Mouse (Mus musculus) CH12.LX (cell line): ENCODE data around the gene Bpnt1. TPM values are rescaled to one million over a fixed set of nuclear protein-coding genes. Genes with fewer than 3 reads are reported as not detected.
A peak's percentile ranks its signal among the peaks of the same experiment; 100 is the strongest.

Experiments used
- DNase-seq: peaks from one replicate; pipeline ENCODE4 v3.0.0-alpha.2; 2013; ENCODE audit errors: extremely low read depth
- H3K27ac ChIP-seq: 2 replicates; pipeline ENCODE4 v1.5.1; 2012; ENCODE audit warnings: low read depth, mild to moderate bottlenecking, control low read depth, moderate library complexity; ENCODE audit not compliant: insufficient read depth
- H3K27me3 ChIP-seq: replicated peaks from 2 replicates; pipeline ENCODE3; 2012; ENCODE audit warnings: inconsistent platforms
- H3K36me3 ChIP-seq, 2 experiments: replicated peaks in 1 of 2; 2 replicates each; pipeline versions ENCODE3 to v1.6.1; 2012; ENCODE audit warnings: inconsistent platforms in 1 of 2, low read length in 1 of 2, mild to moderate bottlenecking in 1 of 2, mixed read lengths in 1 of 2, moderate library complexity in 1 of 2; ENCODE audit not compliant: control insufficient read depth in 1 of 2, insufficient read depth in 1 of 2
- H3K4me1 ChIP-seq, 2 experiments: 2 replicates each; pipeline ENCODE4 v1.6.1; 2012; ENCODE audit warnings: inconsistent platforms in 1 of 2, moderate library complexity in 1 of 2; ENCODE audit not compliant: insufficient read depth in 2 of 2, control insufficient read depth in 1 of 2
- H3K4me2 ChIP-seq: 2 replicates; pipeline ENCODE4 v1.6.1; 2012; ENCODE audit warnings: low read depth, mild to moderate bottlenecking, control low read depth; ENCODE audit not compliant: poor library complexity, insufficient read depth, severe bottlenecking
- H3K4me3 ChIP-seq, 3 experiments: fragments of 150-350 bp in 1 of 3; sonication (generic) in 1 of 3; replicated peaks in 1 of 3; 2 replicates each; pipeline versions ENCODE3 to v1.5.1; 2011 to 2012; ENCODE audit warnings: low read depth in 2 of 3, low read length in 2 of 3, mild to moderate bottlenecking in 2 of 3, moderate library complexity in 2 of 3, control low read depth in 1 of 3, improper control_type of control experiment in 1 of 3, inconsistent platforms in 1 of 3, mixed read lengths in 1 of 3; ENCODE audit not compliant: poor library complexity in 1 of 3
- H3K79me2 ChIP-seq: replicated peaks from 2 replicates; pipeline ENCODE4 v1.6.1; 2012; ENCODE audit warnings: mild to moderate bottlenecking, moderate library complexity; ENCODE audit not compliant: control insufficient read depth, poor library complexity, insufficient read depth, severe bottlenecking; ENCODE audit errors: extremely low read depth
- H3K9ac ChIP-seq: 2 replicates; pipeline ENCODE4 v1.6.1; 2012; ENCODE audit warnings: low read depth, mild to moderate bottlenecking, control low read depth, moderate library complexity; ENCODE audit not compliant: insufficient read depth
- H3K9me3 ChIP-seq: replicated peaks from 2 replicates; pipeline ENCODE3; 2012; ENCODE audit warnings: low read length, inconsistent platforms, mixed read lengths
- BHLHE40 ChIP-seq: IDR thresholded peaks from 2 replicates; pipeline ENCODE4 v1.6.1; 2011; ENCODE audit warnings: mild to moderate bottlenecking, low read depth, low read length, improper control_type of control experiment
- CHD2 ChIP-seq: IDR thresholded peaks from 2 replicates; pipeline ENCODE4 v1.6.1; 2011; ENCODE audit warnings: low read length, improper control_type of control experiment
- CTCF ChIP-seq, 2 experiments: IDR thresholded peaks in 1 of 2; conservative IDR thresholded peaks in 1 of 2; 2 replicates each; pipeline ENCODE4 v1.5.1; 2011 to 2012; ENCODE audit warnings: low read depth in 2 of 2, low read length in 2 of 2, improper control_type of control experiment in 1 of 2, inconsistent platforms in 1 of 2, mild to moderate bottlenecking in 1 of 2, moderate library complexity in 1 of 2
- EP300 ChIP-seq: IDR thresholded peaks from 2 replicates; pipeline ENCODE4 v1.6.1; 2011; ENCODE audit warnings: low read length, improper control_type of control experiment
- ETS1 ChIP-seq: conservative IDR thresholded peaks from 2 replicates; pipeline ENCODE4 v1.6.1; 2012; ENCODE audit warnings: low read depth, mild to moderate bottlenecking, inconsistent platforms, low read length, improper control_type of control experiment, moderate library complexity
- MAFK ChIP-seq: IDR thresholded peaks from 2 replicates; pipeline ENCODE4 v1.6.1; 2011; ENCODE audit warnings: low read length, improper control_type of control experiment; ENCODE audit not compliant: insufficient replicate concordance
- MYC ChIP-seq: IDR thresholded peaks from 2 replicates; pipeline ENCODE4 v1.6.1; 2011; ENCODE audit warnings: low read depth, mild to moderate bottlenecking, improper control_type of control experiment, low read length
- PAX5 ChIP-seq: IDR thresholded peaks from 2 replicates; pipeline ENCODE4 v1.6.1; 2012; ENCODE audit warnings: low read length, inconsistent platforms, mixed read lengths
- POLR2A ChIP-seq: IDR thresholded peaks from 2 replicates; pipeline ENCODE4 v1.6.1; 2011; ENCODE audit warnings: low read depth, mild to moderate bottlenecking, improper control_type of control experiment, low read length
- POLR2AphosphoS2 ChIP-seq: IDR thresholded peaks from 2 replicates; pipeline ENCODE4 v1.6.1; 2011; ENCODE audit warnings: low read depth, low read length, improper control_type of control experiment
- RAD21 ChIP-seq: IDR thresholded peaks from 2 replicates; pipeline ENCODE4 v1.6.1; 2011; ENCODE audit warnings: low read depth, mild to moderate bottlenecking, low read length, improper control_type of control experiment, moderate library complexity
- SIN3A ChIP-seq: IDR thresholded peaks from 2 replicates; pipeline ENCODE4 v1.6.1; 2012; ENCODE audit warnings: low read length, improper control_type of control experiment, inconsistent platforms
- SMC3 ChIP-seq: IDR thresholded peaks from 2 replicates; pipeline ENCODE4 v1.6.1; 2011; ENCODE audit warnings: low read depth, low read length, improper control_type of control experiment
- TCF12 ChIP-seq: IDR thresholded peaks from 2 replicates; pipeline ENCODE4 v1.6.1; 2014; ENCODE audit warnings: low read depth, mild to moderate bottlenecking, inconsistent platforms, low read length, improper control_type of control experiment
- UBTF ChIP-seq: IDR thresholded peaks from 2 replicates; pipeline ENCODE4 v1.6.1; 2012; ENCODE audit warnings: low read depth, mild to moderate bottlenecking, inconsistent platforms, low read length, improper control_type of control experiment, moderate library complexity
- USF1 ChIP-seq: IDR thresholded peaks from 2 replicates; pipeline ENCODE4 v1.6.1; 2014; ENCODE audit warnings: low read depth, mild to moderate bottlenecking, inconsistent platforms, low read length, improper control_type of control experiment
- ZC3H11A ChIP-seq: IDR thresholded peaks from 2 replicates; pipeline ENCODE4 v1.6.1; 2012; ENCODE audit warnings: low read depth, mild to moderate bottlenecking, inconsistent platforms, low read length, improper control_type of control experiment
- ZKSCAN1 ChIP-seq: IDR thresholded peaks from 2 replicates; pipeline ENCODE4 v1.6.1; 2012; ENCODE audit warnings: low read depth, inconsistent platforms, low read length, improper control_type of control experiment, borderline replicate concordance
- ZNF384 ChIP-seq: IDR thresholded peaks from 2 replicates; pipeline ENCODE4 v1.6.1; 2012; ENCODE audit warnings: low read depth, low read length, improper control_type of control experiment, inconsistent platforms
- dilution Hi-C: fragments of 300-500 bp; cut with MboI; formaldehyde crosslinking; loops from 2 replicates; pipeline ENCODE4 v1.14.3; 2020; ENCODE audit warnings: low sequenced_read_pairs; ENCODE audit not compliant: extremely low pct_unique_long_range_greater_than_20kb, extremely low pct_ligation_motif_present
- in situ Hi-C: fragments of 300-500 bp; cut with MboI; formaldehyde crosslinking; loops from 3 replicates; pipeline ENCODE4 v1.14.3; 2019; ENCODE audit warnings: low sequenced_read_pairs, low pct_ligation_motif_present, low pct_unique_long_range_greater_than_20kb, mixed read lengths
- polyA plus RNA-seq: library from polyadenylated mRNA; unstranded; fragments of >175 nt; gene quantifications from 2 replicates; pipeline ENCODE4 v1.2.1, GENCODE M21; 2012; ENCODE audit warnings: low read depth; ENCODE audit not compliant: insufficient read length
- total RNA-seq, 2 experiments: library from RNA; depleted of rRNA; stranded (reverse); fragments of 300-350 nt in 1 of 2; fragments of >200 nt in 1 of 2; gene quantifications; 2 replicates each; pipeline ENCODE4 v1.2.3; 2012 to 2014

The Bpnt1 gene
- total and polyA plus RNA-seq, 3 experiments, result 38.4 to 71.9 (median 59.4) TPM

DNA sequence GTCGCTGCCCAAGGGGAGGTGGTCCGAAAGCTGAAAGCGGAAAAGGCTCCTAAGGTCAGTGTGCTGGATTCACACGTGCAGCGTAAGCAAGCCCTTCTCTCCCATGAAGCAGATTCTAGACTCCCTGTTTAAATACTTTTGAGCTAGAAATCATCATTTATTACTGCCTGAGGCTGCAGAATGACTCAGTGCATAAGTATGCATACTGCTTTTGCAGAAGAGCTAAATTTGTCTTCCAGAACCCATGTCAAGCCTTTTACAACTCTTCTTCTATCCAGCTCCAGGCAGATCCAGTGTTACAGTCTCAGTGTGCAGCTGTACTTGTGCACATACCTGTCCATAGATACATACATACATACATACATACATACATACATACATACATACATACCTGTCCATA lies 69.7 kb downstream of the Bpnt1 start:
- Histone ChIP-seq H3K27ac (no peak overlapping the region), H3K79me2 (peaks cover 18% of the 10 kb centered on the region), H3K4me1 (no peaks in the 10 kb centered on the region), H3K9ac (no peak overlapping the region), H3K9me3 (no peaks in the 10 kb centered on the region), H3K36me3 (peaks cover 69 to 90% of the 10 kb centered on the region in 2 experiments), H3K4me2 (no peak overlapping the region), H3K4me3 (no peak overlapping the region), H3K27me3 (no peaks in the 10 kb centered on the region)
- dilution Hi-C loops, result no loop called here
- in situ Hi-C loops, result no loop called here
- TF ChIP-seq PAX5, result no peak
- TF ChIP-seq MYC, result no peak
- TF ChIP-seq ZC3H11A, result no peak
- no peak for TF ChIP-seq SIN3A
- TF ChIP-seq POLR2A, result no peak
- no peak for TF ChIP-seq ETS1
- no peak for TF ChIP-seq CTCF (conservative IDR thresholded peaks at IDR 0.05 in 1 of 2, IDR thresholded peaks at IDR 0.05 in 1 of 2; ENCODE audit: low read depth in 2 of 2, low read length in 2 of 2)
- TF ChIP-seq ZNF384, result no peak
- TF ChIP-seq POLR2AphosphoS2, result no peak
- no peak for TF ChIP-seq RAD21
- TF ChIP-seq MAFK, result no peak
- no peak for TF ChIP-seq SMC3
- no peak for TF ChIP-seq USF1
- TF ChIP-seq ZKSCAN1, result no peak
- TF ChIP-seq BHLHE40, result no peak
- no peak for TF ChIP-seq TCF12
- TF ChIP-seq EP300, result no peak
- no peak for TF ChIP-seq CHD2
- TF ChIP-seq UBTF, result no peak
- no peak for DNase-seq

- Histone ChIP-seq H3K27me3 (no peaks in the 10 kb centered on the region), H3K27ac (no peak overlapping the region), H3K9ac (no peak overlapping the region), H3K4me1 (no peaks in the 10 kb centered on the region), H3K4me2 (no peak overlapping the region), H3K36me3 (peaks cover 74 to 91% of the 10 kb centered on the region in 2 experiments), H3K9me3 (no peaks in the 10 kb centered on the region), H3K4me3 (no peak overlapping the region), H3K79me2 (peaks cover 23% of the 10 kb centered on the region)
- TF ChIP-seq CTCF (conservative IDR thresholded peaks at IDR 0.05 in 1 of 2, IDR thresholded peaks at IDR 0.05 in 1 of 2; ENCODE audit: low read depth in 2 of 2, low read length in 2 of 2) (peak; percentile 37 to 64; a peak in 3 of 4 replicates), RAD21 (peak; percentile 41), PAX5 (no peak)
- dilution Hi-C loops (no loop called here), in situ Hi-C loops (no loop called here)
- DNase-seq, result peak; percentile 39
Observed at GRCm38 (mm10) chr1:185404021-185404420, 72.1 kb downstream of the Bpnt1 start.
